Mouse (Mus musculus): ENCODE data around the gene Zcwpw1. TPM values are rescaled to one million over a fixed set of nuclear protein-coding genes. Genes with fewer than 3 reads are reported as not detected.
"Not testable (repeated sequence)": the region's sequence is repeated elsewhere in the genome, so short reads cannot be mapped to it uniquely, and the experiment has no call there.

Gene Zcwpw1
- polyA plus RNA-seq, 1 experiment from 2014 or later = 14.6 TPM

- H3K27me3 ChIP-seq = no peaks in the 10 kb centered on the region
- no peak for ATAC-seq (ENCODE audit: low FRiP score)
- H3K4me3 ChIP-seq (replicated peaks) = no peak overlapping the region
- 94% methylated on average over 4 of the region's 4 CpGs for WGBS
- H3K27ac ChIP-seq = no peak overlapping the region
- H3K4me1 ChIP-seq = no peaks in the 10 kb centered on the region
- H3K9ac ChIP-seq = no peak overlapping the region
- H3K9me3 ChIP-seq = no peaks in the 10 kb centered on the region
- no peaks in the 10 kb centered on the region for H3K36me3 ChIP-seq (replicated peaks)
- no peak overlapping the region for H3K4me2 ChIP-seq
Observed at GRCm38 (mm10) chr5:137831106-137831505, 43.5 kb downstream of the Zcwpw1 start.

GRCm38 (mm10) chr5:137831506-137831905, 43.9 kb downstream of the Zcwpw1 start:
- Histone ChIP-seq H3K4me3 (replicated peaks) (no peak overlapping the region), H3K4me1 (no peaks in the 10 kb centered on the region), H3K27ac (no peak overlapping the region), H3K9me3 (no peaks in the 10 kb centered on the region), H3K4me2 (no peak overlapping the region), H3K9ac (no peak overlapping the region), H3K27me3 (no peaks in the 10 kb centered on the region), H3K36me3 (replicated peaks) (no peaks in the 10 kb centered on the region)
- 77% methylated on average over 4 of the region's 6 CpGs for WGBS
- no peak for ATAC-seq (ENCODE audit: low FRiP score)

GRCm38 (mm10) chr5:137833500-137833899, 45.9 kb downstream of the Zcwpw1 start:
- H3K9me3 ChIP-seq = no peaks in the 10 kb centered on the region
- no peak overlapping the region for H3K4me3 ChIP-seq (replicated peaks)
- no peaks in the 10 kb centered on the region for H3K36me3 ChIP-seq (replicated peaks)
- 58% methylated on average over 4 of the region's 4 CpGs for WGBS
- ATAC-seq (ENCODE audit: low FRiP score) = no peak
- no peak overlapping the region for H3K9ac ChIP-seq
- no peak overlapping the region for H3K27ac ChIP-seq
- H3K4me2 ChIP-seq = no peak overlapping the region
- H3K27me3 ChIP-seq = no peaks in the 10 kb centered on the region
- no peaks in the 10 kb centered on the region for H3K4me1 ChIP-seq

GRCm38 (mm10) chr5:137835966-137836520, 48.4 kb downstream of the Zcwpw1 start, which contains the start of gene Pilra:
Gene Pilra (minus strand): TSS chr5:137836281.
- H3K27me3 ChIP-seq; H3K4me3 ChIP-seq (replicated peaks); H3K36me3 ChIP-seq (replicated peaks); H3K4me1 ChIP-seq; H3K9me3 ChIP-seq; H3K27ac ChIP-seq; ATAC-seq (ENCODE audit: low FRiP score); H3K9ac ChIP-seq; H3K4me2 ChIP-seq: not testable (repeated sequence)
- 66% methylated on average over 2 of the region's 2 CpGs for WGBS

- Histone ChIP-seq H3K36me3 (replicated peaks) (no peaks in the 10 kb centered on the region), H3K27ac (no peak overlapping the region), H3K4me1 (no peaks in the 10 kb centered on the region), H3K27me3 (no peaks in the 10 kb centered on the region), H3K4me3 (replicated peaks) (no peak overlapping the region), H3K9ac (no peak overlapping the region), H3K9me3 (no peaks in the 10 kb centered on the region), H3K4me2 (no peak overlapping the region)
- no peak for ATAC-seq (ENCODE audit: low FRiP score)
Observed at GRCm38 (mm10) chr5:137836611-137837010, 49.0 kb downstream of the Zcwpw1 start.

- H3K4me1 ChIP-seq; H3K27me3 ChIP-seq; H3K27ac ChIP-seq; H3K9me3 ChIP-seq; H3K4me2 ChIP-seq; H3K36me3 ChIP-seq (replicated peaks); ATAC-seq (ENCODE audit: low FRiP score); H3K4me3 ChIP-seq (replicated peaks); H3K9ac ChIP-seq: not testable (repeated sequence)
Observed at GRCm38 (mm10) chr5:137837110-137837509, 49.5 kb downstream of the Zcwpw1 start.

- not testable (repeated sequence) for H3K9ac ChIP-seq; H3K4me1 ChIP-seq; H3K4me2 ChIP-seq; H3K27ac ChIP-seq; H3K36me3 ChIP-seq (replicated peaks); H3K9me3 ChIP-seq; H3K4me3 ChIP-seq (replicated peaks); H3K27me3 ChIP-seq; ATAC-seq (ENCODE audit: low FRiP score)
- WGBS = 90% methylated on average over 1 of the region's 1 CpGs
Observed at GRCm38 (mm10) chr5:137850313-137850712, 62.7 kb downstream of the Zcwpw1 start.

- H3K9me3 ChIP-seq; H3K27ac ChIP-seq; ATAC-seq (ENCODE audit: low FRiP score); H3K27me3 ChIP-seq; H3K9ac ChIP-seq; H3K4me3 ChIP-seq (replicated peaks); H3K4me2 ChIP-seq; H3K36me3 ChIP-seq (replicated peaks); H3K4me1 ChIP-seq: not testable (repeated sequence)
- WGBS = 90% methylated on average over 3 of the region's 3 CpGs
Observed at GRCm38 (mm10) chr5:137854907-137855306, 67.3 kb downstream of the Zcwpw1 start.

- 72% methylated on average over 5 of the region's 5 CpGs for WGBS
- H3K4me2 ChIP-seq; H3K27me3 ChIP-seq; ATAC-seq (ENCODE audit: low FRiP score); H3K27ac ChIP-seq; H3K4me3 ChIP-seq (replicated peaks); H3K9me3 ChIP-seq; H3K36me3 ChIP-seq (replicated peaks); H3K4me1 ChIP-seq; H3K9ac ChIP-seq: not testable (repeated sequence)
Observed at GRCm38 (mm10) chr5:137856870-137857269, 69.3 kb downstream of the Zcwpw1 start.

GRCm38 (mm10) chr5:137857960-137858710, 70.5 kb downstream of the Zcwpw1 start, which contains the start of gene Pilrb1:
Gene Pilrb1 (minus strand): TSS chr5:137858106.
- not testable (repeated sequence) for H3K4me2 ChIP-seq; H3K27me3 ChIP-seq; ATAC-seq (ENCODE audit: low FRiP score); H3K27ac ChIP-seq; H3K9me3 ChIP-seq; H3K9ac ChIP-seq; H3K4me1 ChIP-seq; H3K4me3 ChIP-seq (replicated peaks); H3K36me3 ChIP-seq (replicated peaks)
- WGBS = 95% methylated on average over 2 of the region's 2 CpGs

- H3K27ac ChIP-seq; H3K36me3 ChIP-seq (replicated peaks); H3K4me2 ChIP-seq; H3K9me3 ChIP-seq; ATAC-seq (ENCODE audit: low FRiP score); H3K9ac ChIP-seq; H3K4me3 ChIP-seq (replicated peaks); H3K4me1 ChIP-seq; H3K27me3 ChIP-seq: not testable (repeated sequence)
- 91% methylated on average over 1 of the region's 1 CpGs for WGBS
Observed at GRCm38 (mm10) chr5:137864008-137864407, 76.4 kb downstream of the Zcwpw1 start.

- WGBS = 72% methylated on average over 2 of the region's 2 CpGs
- H3K36me3 ChIP-seq (replicated peaks); H3K4me3 ChIP-seq (replicated peaks); ATAC-seq (ENCODE audit: low FRiP score); H3K9ac ChIP-seq; H3K4me1 ChIP-seq; H3K9me3 ChIP-seq; H3K27ac ChIP-seq; H3K27me3 ChIP-seq; H3K4me2 ChIP-seq: not testable (repeated sequence)
Observed at GRCm38 (mm10) chr5:137868600-137868999, 81.0 kb downstream of the Zcwpw1 start.
